Mouse (Mus musculus): ENCODE results near the gene Pdia5. TPM values are rescaled to one million over a fixed set of nuclear protein-coding genes. Genes with fewer than 3 reads are reported as not detected.

Gene Pdia5
- 7.8 and 8.0 TPM in 2 replicates for polyA plus RNA-seq (2012; rRNA removed)

DNA sequence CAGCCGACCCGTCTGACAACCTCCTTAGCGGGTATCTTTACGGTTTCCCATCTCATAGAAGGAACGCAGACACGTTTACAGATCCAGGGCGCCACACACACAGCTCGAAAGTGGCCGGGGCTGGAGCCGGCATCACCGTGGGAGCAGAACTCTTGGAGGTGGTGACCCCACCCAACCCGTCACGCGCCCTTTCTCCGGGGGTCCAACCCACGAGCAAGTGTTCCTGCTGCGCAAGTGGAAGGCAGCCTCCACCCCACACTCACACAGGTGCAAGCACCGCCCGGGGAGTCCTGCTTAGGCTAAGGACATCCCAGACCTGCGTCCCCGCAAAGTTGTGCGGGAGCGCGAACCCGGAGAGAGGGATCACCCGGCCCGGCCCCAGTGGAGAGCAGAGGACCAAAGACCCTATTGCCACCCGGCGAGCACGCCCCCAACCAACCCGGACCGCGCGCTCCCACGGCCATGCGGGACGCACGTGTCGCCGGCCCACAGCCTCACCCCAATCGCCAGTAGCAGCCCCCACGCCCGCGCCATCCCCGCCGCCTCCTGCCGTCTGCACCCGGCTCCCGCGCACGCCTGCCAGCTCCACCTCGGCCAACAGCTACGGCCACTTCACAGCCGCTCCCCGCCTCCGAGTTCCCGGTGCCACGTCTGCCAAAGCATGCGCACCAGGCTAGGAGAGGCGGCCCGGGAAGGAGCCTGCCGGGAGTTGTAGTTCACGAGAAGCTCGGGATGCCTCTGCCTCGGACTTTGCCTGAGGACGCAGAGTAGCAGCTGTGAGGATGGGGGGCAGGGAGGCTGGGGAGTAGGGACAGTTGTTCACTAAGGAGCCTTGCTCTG lies at the start of gene Pdia5:
Pdia5 (minus strand) TSS at position 643 of the 840 bp plus-strand sequence.
- Histone ChIP-seq H3K4me1 (ENCODE audit: control insufficient read depth, insufficient read depth, low read length) (peaks cover 1% of the 10 kb centered on the region; the same call in 1 of the 2 replicates), H3K27ac (ENCODE audit: insufficient read depth, low read length) (no peak within 1 kb of the TSS), H3K4me3 (ENCODE audit: insufficient read depth, low read length) (peak within 1 kb of the TSS; percentile 70)
- TF ChIP-seq CTCF (IDR thresholded peaks at IDR 0.05; ENCODE audit: extremely low read depth, insufficient read depth, low read length) (no peak), POLR2A (IDR thresholded peaks at IDR 0.05; ENCODE audit: extremely low read depth, insufficient read depth, low read length) (0 out of 2 replicates have a peak, but pooled peaks have one; percentile 10)

DNA sequence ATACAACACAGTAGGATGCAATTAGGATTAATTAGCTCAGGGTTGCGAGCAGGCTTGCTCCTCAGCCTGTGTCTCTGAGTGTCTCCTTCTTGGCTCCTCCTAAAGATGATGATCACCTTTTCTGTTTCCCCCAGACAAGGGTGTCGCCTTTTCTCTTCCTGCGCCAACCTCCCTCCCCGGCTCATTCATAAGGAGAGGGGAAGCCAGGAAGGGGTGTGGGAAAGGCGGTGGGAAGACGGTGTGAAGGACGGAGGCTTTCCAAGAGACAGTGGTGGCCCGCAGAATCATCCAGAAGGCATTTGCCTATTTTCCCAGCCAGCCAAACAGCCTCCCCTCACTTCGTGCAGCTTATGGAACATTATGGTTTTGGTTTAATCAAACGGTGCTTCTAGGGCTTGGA lies 48.4 kb upstream of the Pdia5 start:
- peaks cover 2% of the 10 kb centered on the region for H3K4me1 ChIP-seq (ENCODE audit: control insufficient read depth, insufficient read depth, low read length)
- TF ChIP-seq POLR2A (IDR thresholded peaks at IDR 0.05; ENCODE audit: extremely low read depth, insufficient read depth, low read length) = no peak
- TF ChIP-seq CTCF (IDR thresholded peaks at IDR 0.05; ENCODE audit: extremely low read depth, insufficient read depth, low read length) = no peak
- H3K27ac ChIP-seq (ENCODE audit: insufficient read depth, low read length) = no peak overlapping the region
- H3K4me3 ChIP-seq (ENCODE audit: insufficient read depth, low read length) = no peak overlapping the region

DNA sequence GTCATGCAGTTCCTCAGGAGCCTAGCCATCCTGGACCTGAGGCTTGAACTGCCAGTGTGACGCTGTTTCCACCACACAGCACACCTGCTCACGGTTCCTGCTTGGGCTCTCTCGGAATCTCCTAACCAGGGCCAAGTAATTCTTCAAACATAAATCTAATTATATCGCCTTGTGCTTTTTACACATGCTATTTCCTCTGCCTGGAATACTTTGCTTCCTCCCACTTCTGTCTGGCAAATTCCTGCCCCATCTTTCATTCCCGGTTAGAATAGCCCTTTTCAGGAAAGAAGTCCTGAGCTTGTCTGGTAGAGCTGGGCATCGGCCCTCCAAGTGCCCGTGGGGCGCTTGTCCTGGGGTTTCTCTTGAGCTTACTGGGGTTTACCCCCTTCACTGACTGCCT lies 47.0 kb upstream of the Pdia5 start:
- Histone ChIP-seq H3K4me3 (ENCODE audit: insufficient read depth, low read length) (no peak overlapping the region), H3K27ac (ENCODE audit: insufficient read depth, low read length) (no peak overlapping the region), H3K4me1 (ENCODE audit: control insufficient read depth, insufficient read depth, low read length) (peaks cover 2% of the 10 kb centered on the region)
- TF ChIP-seq POLR2A (IDR thresholded peaks at IDR 0.05; ENCODE audit: extremely low read depth, insufficient read depth, low read length) (no peak), CTCF (IDR thresholded peaks at IDR 0.05; ENCODE audit: extremely low read depth, insufficient read depth, low read length) (no peak)

DNA sequence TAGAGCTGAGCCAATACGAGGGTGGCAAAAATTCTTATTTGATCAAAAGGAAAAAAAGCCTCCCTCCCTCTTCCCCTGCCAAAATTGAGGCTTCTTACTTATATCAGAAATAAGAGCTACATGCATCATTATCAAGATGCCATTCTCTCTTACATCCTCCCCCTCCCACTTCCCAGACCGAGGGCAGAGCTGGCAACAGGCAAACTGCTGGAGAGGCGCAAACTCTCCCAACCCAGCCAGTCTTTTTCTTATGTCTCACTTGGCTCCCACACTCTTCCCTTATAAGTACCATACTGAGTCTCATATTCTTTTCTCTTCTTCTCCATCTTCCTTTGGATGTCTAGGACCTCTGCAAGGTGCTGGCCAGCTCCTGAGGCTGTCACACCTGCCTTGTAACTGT lies 44.0 kb upstream of the Pdia5 start:
- no peak overlapping the region for H3K4me3 ChIP-seq (ENCODE audit: insufficient read depth, low read length)
- no peak overlapping the region for H3K27ac ChIP-seq (ENCODE audit: insufficient read depth, low read length)
- TF ChIP-seq CTCF (IDR thresholded peaks at IDR 0.05; ENCODE audit: extremely low read depth, insufficient read depth, low read length) (no peak), POLR2A (IDR thresholded peaks at IDR 0.05; ENCODE audit: extremely low read depth, insufficient read depth, low read length) (no peak)
- peaks cover 2% of the 10 kb centered on the region for H3K4me1 ChIP-seq (ENCODE audit: control insufficient read depth, insufficient read depth, low read length)

DNA sequence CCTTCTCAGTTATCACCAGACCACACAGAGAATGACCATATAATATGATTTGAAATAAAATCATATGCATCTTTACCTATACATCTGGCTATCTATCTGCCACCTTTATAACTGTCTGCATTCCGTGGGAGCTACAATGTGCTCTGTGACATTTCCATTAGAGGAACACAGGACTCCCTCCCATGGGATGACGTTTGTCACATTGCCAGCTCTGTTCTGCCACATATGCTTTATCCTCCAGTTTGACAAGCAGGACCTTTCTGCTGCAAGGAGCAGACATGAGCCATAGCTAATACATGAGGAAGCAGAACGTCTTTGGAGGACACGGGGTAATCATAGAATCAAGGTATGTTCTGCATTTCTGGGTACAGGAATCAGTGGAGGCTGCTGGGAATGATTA lies 33.5 kb upstream of the Pdia5 start:
- Histone ChIP-seq H3K27ac (ENCODE audit: insufficient read depth, low read length) (no peak overlapping the region), H3K4me1 (ENCODE audit: control insufficient read depth, insufficient read depth, low read length) (no peaks in the 10 kb centered on the region), H3K4me3 (ENCODE audit: insufficient read depth, low read length) (no peak overlapping the region)
- no peak for TF ChIP-seq POLR2A (IDR thresholded peaks at IDR 0.05; ENCODE audit: extremely low read depth, insufficient read depth, low read length)
- TF ChIP-seq CTCF (IDR thresholded peaks at IDR 0.05; ENCODE audit: extremely low read depth, insufficient read depth, low read length) = no peak

DNA sequence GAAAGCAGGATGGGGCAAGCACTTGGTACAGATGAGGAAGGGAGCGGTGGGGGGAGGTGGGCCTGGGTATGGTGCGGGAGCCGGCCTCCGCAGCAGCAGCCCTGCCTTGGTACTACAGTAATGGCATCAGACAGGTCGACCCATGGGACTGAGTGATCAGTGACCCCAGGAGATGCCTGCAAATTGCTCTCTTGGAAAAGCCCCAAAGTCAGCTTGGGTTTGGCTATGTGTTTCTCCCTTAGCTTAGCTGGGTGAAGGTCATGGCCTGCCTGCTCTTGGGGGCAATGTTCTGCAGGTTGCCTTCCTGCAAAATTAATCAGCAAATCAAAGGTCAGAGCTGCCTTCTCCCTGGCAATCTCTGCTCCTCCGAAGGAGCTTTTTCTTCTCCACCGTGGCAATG lies 28.6 kb upstream of the Pdia5 start:
- H3K4me3 ChIP-seq (ENCODE audit: insufficient read depth, low read length) = no peak overlapping the region
- no peak for TF ChIP-seq CTCF (IDR thresholded peaks at IDR 0.05; ENCODE audit: extremely low read depth, insufficient read depth, low read length)
- TF ChIP-seq POLR2A (IDR thresholded peaks at IDR 0.05; ENCODE audit: extremely low read depth, insufficient read depth, low read length) = no peak

DNA sequence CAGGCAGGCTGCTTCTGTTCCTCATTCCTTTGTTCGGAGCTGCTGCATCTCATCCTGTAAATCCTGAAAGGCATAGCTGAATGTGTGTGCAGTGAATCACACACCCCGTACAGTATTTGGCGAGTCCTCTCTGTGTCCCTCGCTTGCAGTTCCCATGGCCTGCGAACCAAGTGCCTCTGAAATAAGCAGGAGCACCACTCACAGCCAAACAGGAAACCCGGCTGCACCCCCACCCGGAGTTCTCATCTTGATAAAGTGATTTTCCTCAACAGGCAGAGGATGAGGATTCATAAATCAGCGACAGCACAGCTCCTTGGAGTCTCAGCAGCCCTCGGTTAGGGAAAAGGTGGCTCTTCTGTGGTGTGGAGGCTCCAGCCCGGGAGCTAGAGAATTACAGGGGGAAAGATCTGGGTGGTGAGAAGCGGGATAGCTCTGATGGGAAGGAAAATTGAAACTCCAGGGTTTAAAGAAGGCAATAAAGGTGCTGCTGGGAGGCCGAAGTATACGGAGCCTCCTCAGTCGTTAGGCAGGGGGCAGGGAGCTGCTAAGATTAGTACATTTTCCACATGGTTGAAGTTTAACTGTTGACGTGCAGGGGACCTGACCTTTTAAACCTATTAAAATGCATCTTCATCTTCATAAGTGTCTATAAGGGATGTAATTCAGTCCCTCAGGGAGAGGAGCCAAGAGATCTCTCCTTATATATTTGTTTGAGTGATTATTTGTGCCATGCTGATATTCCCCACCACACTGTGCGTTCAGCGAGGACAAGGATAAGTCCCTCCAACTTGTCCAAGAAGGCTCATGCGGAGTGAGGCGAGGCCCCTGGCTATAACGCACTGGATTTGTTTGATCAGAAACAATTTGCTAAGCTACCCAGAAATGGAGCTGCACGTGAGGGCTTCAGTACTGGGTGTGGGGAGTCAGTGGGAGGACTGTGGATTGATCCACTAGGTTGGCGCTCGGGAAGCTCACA lies 27.6 kb upstream of the Pdia5 start:
- Histone ChIP-seq H3K4me3 (ENCODE audit: insufficient read depth, low read length) (no peak overlapping the region), H3K27ac (ENCODE audit: insufficient read depth, low read length) (no peak overlapping the region), H3K4me1 (ENCODE audit: control insufficient read depth, insufficient read depth, low read length) (no peaks in the 10 kb centered on the region)
- TF ChIP-seq POLR2A (IDR thresholded peaks at IDR 0.05; ENCODE audit: extremely low read depth, insufficient read depth, low read length) (no peak), CTCF (IDR thresholded peaks at IDR 0.05; ENCODE audit: extremely low read depth, insufficient read depth, low read length) (no peak)

More for the DNA sequence above, 28.6 kb upstream of the Pdia5 start:
- no peak overlapping the region for H3K27ac ChIP-seq (ENCODE audit: insufficient read depth, low read length)
- H3K4me1 ChIP-seq (ENCODE audit: control insufficient read depth, insufficient read depth, low read length) = no peaks in the 10 kb centered on the region

DNA sequence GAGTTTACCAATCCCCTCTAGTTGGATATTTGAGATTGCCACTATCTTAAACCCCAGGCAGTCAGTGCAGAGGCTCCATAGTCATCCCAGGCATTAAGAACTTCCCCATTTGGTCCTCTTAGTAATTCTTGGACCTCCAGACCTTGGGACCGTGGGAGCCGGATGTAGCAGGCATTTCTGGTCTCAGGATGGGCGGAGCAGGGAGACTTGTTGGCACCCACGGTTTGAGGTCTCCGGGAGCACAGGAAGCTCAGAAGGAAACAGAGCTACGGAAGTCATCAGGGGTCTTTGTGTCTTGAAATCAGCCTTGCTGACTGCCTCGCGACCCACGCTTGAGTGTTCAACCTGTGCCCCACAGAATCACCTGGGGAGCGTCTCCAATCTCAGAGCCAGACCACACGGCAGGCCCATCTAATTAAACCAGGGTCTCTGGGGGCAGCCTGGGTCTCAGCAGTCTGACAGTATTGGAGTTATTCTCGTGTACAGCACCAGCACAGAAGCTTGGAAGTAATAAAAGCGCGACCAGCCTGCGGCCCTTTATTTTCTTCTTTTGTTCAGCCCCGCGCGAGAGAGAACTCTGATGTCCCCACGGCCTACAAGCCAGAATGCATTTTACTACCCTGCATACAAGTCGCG lies 25.4 kb upstream of the Pdia5 start:
- TF ChIP-seq POLR2A (IDR thresholded peaks at IDR 0.05; ENCODE audit: extremely low read depth, insufficient read depth, low read length) (no peak), CTCF (IDR thresholded peaks at IDR 0.05; ENCODE audit: extremely low read depth, insufficient read depth, low read length) (no peak)
- Histone ChIP-seq H3K27ac (ENCODE audit: insufficient read depth, low read length) (no peak overlapping the region), H3K4me3 (ENCODE audit: insufficient read depth, low read length) (no peak overlapping the region), H3K4me1 (ENCODE audit: control insufficient read depth, insufficient read depth, low read length) (no peaks in the 10 kb centered on the region)
